Mouse (Mus musculus): ENCODE results near the gene Sptbn1. TPM values are rescaled to one million over a fixed set of nuclear protein-coding genes. Genes with fewer than 3 reads are reported as not detected.

Sptbn1 gene
- polyA plus RNA-seq, 1 experiment from 2014 or later = 176 TPM

DNA sequence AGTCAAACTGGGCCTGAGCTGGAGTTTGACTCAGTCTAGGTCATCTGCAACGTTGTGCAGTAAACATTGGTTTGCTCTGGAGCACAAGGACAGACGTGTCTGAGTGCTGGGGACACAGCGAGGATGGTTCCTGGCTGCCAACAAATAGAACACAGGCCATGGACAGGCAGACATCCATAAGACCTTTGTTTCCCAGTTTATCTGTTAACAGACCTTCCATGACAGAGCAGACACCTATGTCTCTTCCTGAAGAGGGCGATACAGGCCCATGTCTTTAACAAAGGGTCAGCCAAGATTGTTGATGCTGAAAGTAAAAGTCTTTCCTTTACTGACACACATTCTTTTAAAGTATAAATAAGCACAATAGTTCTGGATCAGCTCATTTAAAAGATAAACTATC lies 176.1 kb downstream of the Sptbn1 start:
- 61% methylated on average over 4 of the region's 4 CpGs for WGBS
- H3K4me1 ChIP-seq = no peaks in the 10 kb centered on the region

DNA sequence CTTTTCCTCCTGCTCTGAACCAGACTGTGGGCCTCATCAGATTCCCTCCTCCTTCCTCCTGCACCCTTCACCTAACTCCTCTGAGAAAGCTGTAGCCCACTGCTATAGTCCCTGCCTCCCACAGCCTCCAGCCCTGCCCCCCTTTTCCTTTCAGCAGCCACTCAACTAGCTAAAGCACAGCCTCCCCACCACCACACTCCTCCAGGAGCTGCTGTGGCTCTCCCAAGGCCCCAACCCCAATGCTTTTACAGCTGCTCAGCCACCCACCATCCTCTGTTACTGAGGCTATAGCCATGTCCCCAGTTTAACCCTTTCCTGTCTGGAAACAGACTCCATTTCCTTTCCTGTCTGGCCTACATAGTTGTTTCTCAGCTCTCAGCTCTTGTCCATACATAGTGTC lies 182.9 kb downstream of the Sptbn1 start:
- H3K27ac ChIP-seq = no peak overlapping the region
- no peak overlapping the region for H3K4me3 ChIP-seq
- ATAC-seq (replicated peaks) = no peak
- no peaks in the 10 kb centered on the region for H3K4me1 ChIP-seq
- no peaks in the 10 kb centered on the region for H3K36me3 ChIP-seq (replicated peaks)
- no peak overlapping the region for H3K4me2 ChIP-seq
- no peak overlapping the region for H3K9ac ChIP-seq
- H3K27me3 ChIP-seq (replicated peaks) = no peaks in the 10 kb centered on the region
- H3K9me3 ChIP-seq = no peaks in the 10 kb centered on the region

More for the DNA sequence above, 176.1 kb downstream of the Sptbn1 start:
- Histone ChIP-seq H3K4me2 (no peak overlapping the region), H3K27me3 (replicated peaks) (no peaks in the 10 kb centered on the region), H3K27ac (no peak overlapping the region), H3K4me3 (no peak overlapping the region), H3K9ac (no peak overlapping the region), H3K9me3 (no peaks in the 10 kb centered on the region), H3K36me3 (replicated peaks) (no peaks in the 10 kb centered on the region)
- ATAC-seq (replicated peaks) = no peak

DNA sequence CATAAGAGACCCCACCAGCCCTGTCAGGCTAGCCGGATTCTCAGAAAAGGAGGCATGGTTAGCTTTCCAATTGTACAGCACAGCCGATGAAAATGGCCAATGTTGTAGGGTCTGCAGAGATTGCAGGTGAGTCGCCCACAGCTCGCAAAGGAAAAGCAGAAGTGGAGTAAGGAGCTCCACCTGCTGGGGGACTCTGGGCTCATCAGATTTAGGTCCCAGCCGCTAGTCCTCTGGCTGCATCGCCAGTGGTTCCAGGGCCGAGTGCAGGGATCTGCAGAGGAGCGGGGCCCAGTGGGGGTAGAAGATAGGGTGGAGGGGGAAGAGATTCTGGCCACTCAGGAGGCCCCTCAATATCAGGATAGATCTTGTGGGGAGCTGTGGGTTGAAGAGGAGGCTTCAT lies 210.7 kb downstream of the Sptbn1 start:
- H3K27me3 ChIP-seq (replicated peaks) = no peaks in the 10 kb centered on the region
- no peak overlapping the region for H3K27ac ChIP-seq
- no peak overlapping the region for H3K4me3 ChIP-seq
- no peak overlapping the region for H3K9ac ChIP-seq
- 51% methylated on average over 8 of the region's 8 CpGs for WGBS
- no peaks in the 10 kb centered on the region for H3K36me3 ChIP-seq (replicated peaks)
- no peaks in the 10 kb centered on the region for H3K4me1 ChIP-seq
- H3K9me3 ChIP-seq = no peaks in the 10 kb centered on the region
- no peak overlapping the region for H3K4me2 ChIP-seq
- ATAC-seq (replicated peaks) = no peak

Other genes starting within 250 kb of the Sptbn1 start
- gene Eml6, start 242.1 kb downstream of the Sptbn1 start, polyA plus RNA-seq (2015; fragmentation: Nextera tagmentation; extraction: Ambion mirVana) = 6.7 and 7.7 TPM in 2 replicates
- 0.50 TPM in 1 of 2 replicates, not detected in the other for gene 4930505A04Rik, start 203.7 kb upstream of the Sptbn1 start, polyA plus RNA-seq (2015; fragmentation: Nextera tagmentation; extraction: Ambion mirVana)